Mouse (Mus musculus): ENCODE measurements around the gene Gm4756.
"Not testable (repeated sequence)": the region's sequence is repeated elsewhere in the genome, so short reads cannot be mapped to it uniquely, and the experiment has no call there.

Gene Gm4756

DNA sequence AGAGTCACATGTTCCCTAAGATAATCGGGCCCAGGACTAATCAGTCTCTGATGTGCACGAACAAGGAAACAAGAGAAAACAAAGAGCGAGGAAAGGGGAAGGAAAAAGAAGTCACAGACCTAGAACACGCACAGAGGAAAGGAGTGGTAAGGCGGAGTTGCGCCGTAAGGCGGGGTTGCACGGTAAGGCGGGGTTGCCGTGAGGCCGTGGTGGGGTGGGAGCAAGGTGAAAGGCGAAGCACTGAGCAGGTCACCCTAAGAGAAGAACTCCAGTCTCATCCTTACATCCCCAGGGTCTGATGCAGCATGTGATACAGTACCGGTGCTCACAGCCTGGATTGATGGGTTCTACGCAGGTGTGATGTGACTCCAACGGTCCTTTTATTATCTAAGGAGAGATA, 6.3 kb upstream of the Gm4756 start:
- in situ Hi-C loops (cut with MboI, MseI) = loop anchor here (25.0 kb wide), 1 partner anchor 568 kb away; the partner anchor contains the start of genes Jkamp and L3hypdh

DNA sequence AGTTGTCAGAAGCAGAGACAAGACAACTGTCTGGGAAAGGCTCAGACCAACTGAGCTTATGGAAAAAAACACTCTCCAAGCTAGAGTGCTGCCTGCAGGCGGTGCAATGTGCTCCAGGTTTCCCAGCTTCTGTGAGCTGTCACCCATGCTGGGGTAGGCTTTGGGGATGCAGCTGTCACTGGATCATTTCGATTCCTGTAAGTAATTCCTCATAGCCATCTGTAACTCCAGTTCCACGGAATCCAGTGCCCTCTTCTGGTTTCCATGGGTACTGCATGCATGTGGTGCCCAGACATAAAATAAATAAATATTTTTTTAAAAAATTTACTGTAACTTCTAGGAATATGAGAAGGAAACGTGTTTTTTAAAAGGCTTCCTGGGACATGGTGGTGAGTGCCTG, 5.2 kb upstream of the Gm4756 start:
- in situ Hi-C loops (cut with MboI, MseI) = loop anchor here (25.0 kb wide), 1 partner anchor 567 kb away; the partner anchor contains the start of genes Jkamp and L3hypdh

DNA sequence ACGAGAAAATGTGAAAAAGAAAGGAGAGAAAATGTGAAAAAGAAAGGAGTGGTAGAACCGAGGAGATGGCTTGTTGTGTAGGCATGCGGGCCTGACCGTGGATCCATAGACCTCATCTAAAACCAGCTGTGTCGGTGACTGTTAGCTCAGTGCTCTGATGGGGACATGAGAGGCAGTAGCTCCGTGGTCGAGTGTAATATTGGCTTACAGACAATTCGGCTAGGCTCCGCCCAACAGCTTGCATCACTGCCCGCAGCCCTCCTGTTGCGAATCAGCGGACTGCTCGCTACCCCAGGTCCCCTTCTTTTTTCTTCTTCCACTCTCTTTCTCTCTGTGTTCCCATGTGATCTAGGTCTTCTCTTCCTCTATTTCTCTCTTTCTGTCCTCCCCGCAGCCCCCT, 540 bp downstream of the Gm4756 start:
- in situ Hi-C loops (cut with MboI, MseI) = no loop called here

DNA sequence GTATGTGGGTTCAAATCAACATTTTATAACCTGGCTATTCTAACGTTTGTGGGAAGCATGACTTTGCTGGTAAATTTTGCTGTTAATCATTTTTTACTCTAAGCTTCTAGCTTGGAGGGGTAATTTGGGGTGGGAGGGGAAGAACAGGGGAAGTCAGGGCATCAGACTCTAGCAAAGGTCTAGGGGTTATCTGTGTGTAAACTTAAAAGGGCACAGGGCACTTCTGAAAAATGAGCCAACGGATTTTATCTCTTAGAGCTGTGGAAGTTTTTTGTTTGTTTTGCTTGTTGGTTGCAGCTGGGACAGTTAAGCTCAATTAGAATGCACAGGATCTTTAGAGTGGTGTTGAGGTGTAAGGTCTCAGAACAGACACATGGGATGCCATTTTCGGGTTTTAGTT, 11.4 kb downstream of the Gm4756 start:
- in situ Hi-C loops (cut with MboI, MseI) = no loop called here

DNA sequence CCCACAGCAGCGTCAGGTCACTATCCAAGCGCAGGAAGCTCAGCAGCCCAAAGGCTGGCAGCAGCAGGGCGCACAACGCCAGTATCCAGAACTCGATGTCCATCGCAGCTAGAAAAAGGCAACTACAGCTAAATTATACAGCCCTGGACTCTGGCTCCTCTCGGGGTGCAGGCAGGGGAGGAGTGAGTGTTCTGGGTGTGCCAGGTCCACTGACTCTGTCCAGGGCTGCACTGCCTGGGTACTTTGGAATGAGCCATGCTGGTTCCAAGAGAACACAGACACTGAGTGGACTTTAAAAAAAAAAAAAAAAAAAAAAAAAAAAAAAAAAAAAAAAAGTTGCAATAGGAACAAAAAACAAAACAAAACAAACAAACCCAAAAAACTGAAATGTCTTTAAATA, 20.7 kb downstream of the Gm4756 start:
- in situ Hi-C loops (cut with MboI, MseI) = no loop called here

DNA sequence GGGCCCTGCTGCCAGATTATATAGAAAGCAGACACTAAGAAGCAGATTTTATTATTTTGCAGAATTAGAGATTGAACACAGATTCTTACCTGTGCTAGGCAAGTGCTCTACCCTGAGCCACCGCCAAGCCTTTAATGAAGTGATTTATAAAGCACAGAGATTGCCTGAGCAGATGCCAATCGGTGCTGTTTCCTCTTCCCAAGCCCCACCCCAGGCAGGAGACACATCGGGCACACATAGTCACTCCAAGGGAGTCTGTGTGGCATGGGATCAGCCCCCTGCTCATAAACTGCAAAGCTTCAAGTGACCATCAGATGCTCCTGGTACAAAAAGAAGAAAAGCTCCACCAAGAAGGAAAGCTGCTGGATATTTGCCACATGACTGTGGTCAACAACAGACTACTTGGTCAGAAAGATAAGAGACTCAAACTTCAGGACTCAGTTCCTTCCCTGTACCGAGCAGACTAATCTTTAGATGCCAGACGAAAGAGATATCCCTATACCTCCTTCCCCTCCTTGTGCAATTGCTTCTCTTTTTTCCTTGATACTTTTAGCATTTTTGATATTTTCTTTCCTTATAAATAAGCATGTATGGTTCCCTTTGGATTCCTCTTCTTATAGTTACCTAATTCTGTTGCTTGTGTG, 26.5 kb downstream of the Gm4756 start:
- in situ Hi-C loops (cut with MboI, MseI) = no loop called here

DNA sequence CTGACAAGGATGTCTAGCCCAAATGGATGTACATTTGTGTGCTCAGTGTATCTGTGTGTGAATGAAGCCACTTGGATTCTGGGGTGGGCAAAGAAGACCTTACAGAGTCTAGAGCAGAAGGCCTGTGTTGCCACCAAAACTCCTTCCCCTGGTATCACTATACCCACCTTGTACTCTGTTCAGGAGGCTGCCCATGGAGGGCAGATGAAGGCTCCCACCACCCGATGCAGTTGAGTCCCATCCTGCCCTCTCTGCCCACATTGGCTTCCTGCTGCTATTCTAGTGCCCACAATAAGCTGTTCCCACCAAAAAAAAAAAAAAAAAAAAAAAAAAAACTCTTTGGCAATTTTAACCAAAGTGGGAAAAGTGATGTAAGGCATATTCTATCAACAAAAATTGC, 28.0 kb downstream of the Gm4756 start:
- in situ Hi-C loops (cut with MboI, MseI) = no loop called here

DNA sequence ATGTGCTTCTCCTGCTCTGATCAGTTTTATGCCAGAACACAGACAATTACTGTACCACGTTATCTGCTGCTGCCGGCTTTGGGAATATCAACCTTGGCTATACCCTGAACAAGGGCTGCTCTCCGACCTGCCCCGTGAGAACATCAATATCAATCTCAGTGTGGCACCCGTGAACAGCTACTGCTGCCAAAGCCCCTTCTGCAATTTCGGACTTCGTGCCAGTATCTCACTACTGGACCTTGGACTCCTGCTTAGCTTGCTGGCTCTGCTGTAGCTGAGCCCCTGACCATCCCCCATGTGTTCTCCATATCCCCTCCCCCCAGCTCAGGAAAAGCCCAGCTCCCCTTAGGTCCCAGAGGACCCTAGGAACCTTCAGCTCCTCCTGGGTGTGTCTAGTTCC, 28.6 kb downstream of the Gm4756 start:
- in situ Hi-C loops (cut with MboI, MseI) = no loop called here

DNA sequence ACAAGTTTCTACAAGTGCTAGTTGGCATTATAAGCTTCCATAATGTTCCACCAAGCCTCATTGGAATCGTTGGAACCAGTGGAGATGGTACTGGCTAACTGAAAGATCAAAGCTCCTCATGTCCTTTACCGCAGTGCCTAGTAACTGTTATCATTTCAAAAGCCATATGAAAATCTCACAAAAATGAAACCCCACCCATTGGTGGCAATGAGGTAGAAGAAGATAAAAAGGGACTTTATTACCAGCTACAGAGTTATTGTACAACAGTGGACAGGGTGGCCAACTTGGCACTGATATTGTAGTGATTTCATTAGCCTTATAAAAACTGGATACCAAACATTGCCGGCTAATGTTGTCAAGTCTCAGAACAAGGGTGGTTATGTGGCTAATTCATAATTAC, 37.4 kb downstream of the Gm4756 start:
- in situ Hi-C loops (cut with MboI, MseI) = no loop called here

DNA sequence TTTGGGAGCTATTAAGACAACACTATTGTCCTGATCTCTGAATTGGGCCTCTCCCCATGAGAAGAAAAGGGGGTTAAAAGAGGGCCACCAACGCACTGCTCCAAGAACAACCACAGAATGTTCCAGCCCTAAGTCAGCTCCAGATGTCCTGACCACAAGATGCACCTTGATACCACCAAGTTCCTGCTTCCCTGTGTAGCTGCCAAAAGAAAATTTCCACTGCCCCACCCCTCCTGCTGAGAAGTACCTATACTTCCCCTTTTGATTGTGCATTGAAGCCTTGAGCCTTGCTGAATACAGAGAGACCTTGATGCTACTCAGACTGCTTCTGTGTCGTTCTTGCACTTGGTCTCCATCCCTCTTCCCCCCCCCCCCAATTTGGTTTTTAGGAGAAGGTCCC, 50.7 kb downstream of the Gm4756 start:
- in situ Hi-C loops (cut with MboI, MseI) = not testable (repeated sequence)

DNA sequence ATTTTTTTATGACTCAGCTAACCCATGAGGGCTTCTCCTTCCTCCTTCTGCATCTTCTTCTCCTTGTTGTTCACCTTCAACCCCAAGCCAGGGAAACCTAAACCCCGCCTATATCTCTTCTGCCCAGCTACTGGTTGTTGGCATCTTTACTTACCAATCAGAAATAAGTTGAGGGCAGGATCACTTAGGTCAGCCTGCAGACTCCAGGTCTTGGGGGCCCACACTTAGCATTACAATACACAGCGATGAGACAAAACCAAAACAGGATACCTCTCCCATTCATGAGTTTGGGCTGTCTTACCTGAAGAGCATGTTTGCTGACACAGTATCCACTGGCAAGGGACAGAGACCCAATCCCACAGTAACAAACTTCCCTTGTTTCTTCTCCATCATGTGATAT, 55.5 kb downstream of the Gm4756 start:
- in situ Hi-C loops (cut with MboI, MseI) = no loop called here

DNA sequence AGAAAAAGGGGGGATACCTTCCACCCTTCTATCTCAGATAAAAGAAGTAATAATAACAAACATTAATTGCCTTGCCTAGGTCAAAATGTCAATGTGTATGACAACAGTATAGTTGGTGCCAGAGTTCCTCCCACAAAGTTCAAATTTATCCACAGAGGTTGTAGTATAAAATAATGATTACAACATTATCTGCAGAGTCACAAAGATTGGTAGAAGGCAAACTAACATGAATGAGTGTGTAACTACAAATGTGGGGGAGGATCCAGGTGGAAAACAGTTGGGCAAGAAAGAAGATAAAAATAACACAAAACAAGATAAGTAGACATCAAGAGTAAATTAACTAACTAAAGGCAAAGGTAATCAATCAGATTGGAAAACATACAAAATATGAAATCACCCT, 56.5 kb downstream of the Gm4756 start:
- in situ Hi-C loops (cut with MboI, MseI) = no loop called here

DNA sequence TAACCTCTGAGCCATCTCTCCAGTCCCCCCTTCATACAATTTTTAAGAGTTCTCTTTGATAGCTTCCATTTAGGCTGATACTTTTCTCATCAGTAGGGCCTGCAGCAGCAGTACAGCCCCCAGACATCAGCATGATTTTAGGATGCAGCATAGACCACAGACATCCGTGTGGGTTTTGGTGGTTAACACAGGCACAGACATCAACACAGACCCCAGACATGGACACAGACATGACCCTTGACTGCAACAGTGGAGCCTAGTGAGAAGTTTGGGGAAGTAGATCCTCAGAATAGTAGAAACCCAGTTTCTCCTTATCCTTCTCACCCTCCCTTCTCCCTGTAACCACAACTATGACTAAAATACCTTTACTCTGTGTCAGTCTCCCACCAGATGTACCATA, 64.1 kb downstream of the Gm4756 start:
- in situ Hi-C loops (cut with MboI, MseI) = no loop called here

DNA sequence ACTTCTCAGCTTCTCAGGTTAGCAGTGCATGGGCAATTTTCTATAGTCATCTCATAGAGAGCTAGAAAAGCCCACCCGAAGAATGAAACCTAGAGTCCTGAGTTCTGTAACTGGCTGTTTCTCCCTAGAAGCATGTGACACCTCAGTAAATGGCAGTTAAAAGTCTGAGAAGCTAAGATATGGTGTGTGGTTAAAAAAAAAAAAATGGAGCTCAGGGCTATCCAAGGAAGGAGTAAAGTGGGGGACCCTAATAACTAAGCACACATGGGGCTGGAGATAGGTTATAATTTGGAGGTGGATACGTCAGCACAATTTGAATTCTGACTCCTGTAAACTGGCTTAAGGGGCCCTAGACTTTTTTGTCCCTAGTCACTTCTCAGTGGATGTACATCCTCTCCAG, 66.4 kb downstream of the Gm4756 start:
- in situ Hi-C loops (cut with MboI, MseI) = no loop called here

DNA sequence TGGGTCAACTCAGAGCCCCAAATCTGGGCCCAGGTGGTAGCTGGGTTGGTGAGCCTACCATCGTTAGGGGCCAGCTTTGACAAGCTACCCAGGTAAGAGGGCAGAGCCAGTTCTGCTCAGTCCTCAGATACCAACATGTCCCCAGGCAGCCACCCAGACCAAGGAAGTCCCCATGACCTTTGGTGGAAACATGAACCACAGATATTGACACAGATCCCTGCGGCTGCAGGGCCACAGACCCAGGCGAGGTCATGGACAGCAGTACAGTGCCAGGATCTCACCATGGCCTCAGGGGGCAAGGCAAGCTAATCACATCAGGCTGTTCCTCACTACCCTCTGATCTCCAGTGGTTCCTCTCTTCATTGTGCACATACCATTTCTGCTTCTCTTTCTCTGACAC, 67.4 kb downstream of the Gm4756 start:
- in situ Hi-C loops (cut with MboI, MseI) = no loop called here

DNA sequence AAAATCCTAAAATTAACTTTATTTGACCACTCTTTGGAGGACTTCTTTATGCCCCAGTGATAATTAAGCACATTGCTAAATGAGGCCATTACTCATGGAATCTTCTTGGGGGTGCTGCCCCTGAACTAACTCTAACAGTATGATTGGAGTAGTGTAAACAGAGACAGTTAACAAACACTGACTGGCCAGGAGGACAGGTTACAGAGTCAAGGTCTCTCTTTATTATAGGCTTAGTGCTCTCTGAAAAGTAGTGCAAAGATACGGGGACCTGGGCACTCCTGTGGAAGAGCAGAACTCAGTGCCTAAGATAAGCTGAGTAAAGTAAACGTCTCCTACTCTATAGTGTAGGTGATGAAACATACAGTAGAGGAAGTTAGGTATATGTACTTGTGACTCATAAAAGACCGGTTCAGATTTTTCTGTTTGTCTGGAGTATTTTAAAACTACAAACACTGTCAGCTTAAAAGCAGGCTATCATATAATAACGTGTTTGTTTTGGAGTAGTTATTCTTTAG, 85.1 kb downstream of the Gm4756 start:
- in situ Hi-C loops (cut with MboI, MseI) = no loop called here

DNA sequence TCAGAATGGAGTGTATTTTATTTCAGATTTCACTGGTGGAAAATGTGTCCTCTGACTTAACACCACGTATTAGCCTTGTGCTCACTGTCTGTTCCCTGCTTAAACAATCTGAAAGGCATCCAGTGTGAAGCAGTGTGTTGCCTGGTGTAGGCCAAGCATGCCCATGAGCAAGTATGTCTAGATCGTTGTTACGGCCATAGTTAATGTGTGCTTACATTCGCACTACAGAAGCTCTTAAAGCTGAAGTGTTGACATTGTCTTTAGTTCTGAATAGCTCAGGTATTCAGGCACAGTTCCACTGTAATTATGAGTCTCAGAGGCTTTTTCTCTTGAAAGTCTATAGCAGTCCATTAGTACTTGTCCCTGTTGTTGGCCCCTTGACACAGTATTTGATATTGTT, 95.1 kb downstream of the Gm4756 start:
- in situ Hi-C loops (cut with MboI, MseI) = no loop called here

DNA sequence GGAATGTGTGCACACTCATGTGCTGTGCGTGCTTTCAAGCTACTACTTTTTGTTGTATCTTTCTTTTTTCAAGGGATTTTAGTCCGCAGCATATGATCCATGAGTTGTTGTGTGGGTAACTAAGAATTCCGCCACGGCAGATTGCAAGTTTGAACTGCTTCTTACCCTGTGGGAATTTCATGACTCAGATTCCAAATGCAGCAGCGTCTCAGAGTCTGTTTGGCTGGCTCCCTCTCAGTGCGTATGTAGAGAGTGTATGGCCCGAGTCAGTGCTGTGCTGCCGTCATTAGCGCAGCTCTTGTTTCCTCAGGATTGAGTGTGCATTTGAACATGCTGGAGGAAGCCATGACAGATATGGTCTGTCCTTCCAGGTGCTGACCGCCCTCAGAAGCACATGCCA, 110.9 kb downstream of the Gm4756 start:
- in situ Hi-C loops (cut with MboI, MseI) = loop anchor here (10.0 to 25.0 kb wide), 3 partner anchors 676 to 1844 kb away; no protein-coding TSS in a partner anchor

DNA sequence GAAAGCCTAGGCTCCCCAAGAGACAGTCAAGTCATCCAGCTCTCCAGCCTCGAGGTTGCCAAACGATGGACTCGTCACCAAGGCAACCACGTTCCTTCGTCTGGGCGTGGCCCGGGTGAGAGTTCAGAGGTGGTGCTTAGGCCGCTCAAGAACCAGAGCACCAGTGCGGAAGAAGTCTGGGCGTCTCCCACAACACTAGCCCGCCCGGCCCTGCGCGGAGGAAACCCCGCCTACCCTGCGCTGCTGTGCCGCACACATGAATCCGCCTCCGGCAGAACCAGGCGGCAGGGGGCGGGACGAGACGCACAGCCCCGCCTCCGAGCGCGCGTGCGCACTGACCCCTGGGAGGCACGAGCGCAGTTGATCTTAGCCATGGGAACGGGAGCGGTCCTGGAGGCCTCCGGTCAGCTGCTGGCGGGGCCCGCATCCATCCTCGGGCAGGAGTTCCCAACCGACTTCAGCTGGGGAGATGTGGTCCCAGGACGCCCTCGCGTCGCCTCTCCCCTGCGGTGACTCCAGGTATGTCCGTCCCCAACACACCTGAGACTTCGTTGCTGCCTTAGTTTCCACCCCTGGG, 113.4 kb downstream of the Gm4756 start, which contains the start of gene Pcnx4:
Gene Pcnx4 (plus strand): TSS at position 363 of the 577 bp plus-strand sequence.
- in situ Hi-C loops (cut with MboI, MseI) = loop anchor here (10.0 to 25.0 kb wide), 3 partner anchors 679 to 1841 kb away; no protein-coding TSS in a partner anchor

DNA sequence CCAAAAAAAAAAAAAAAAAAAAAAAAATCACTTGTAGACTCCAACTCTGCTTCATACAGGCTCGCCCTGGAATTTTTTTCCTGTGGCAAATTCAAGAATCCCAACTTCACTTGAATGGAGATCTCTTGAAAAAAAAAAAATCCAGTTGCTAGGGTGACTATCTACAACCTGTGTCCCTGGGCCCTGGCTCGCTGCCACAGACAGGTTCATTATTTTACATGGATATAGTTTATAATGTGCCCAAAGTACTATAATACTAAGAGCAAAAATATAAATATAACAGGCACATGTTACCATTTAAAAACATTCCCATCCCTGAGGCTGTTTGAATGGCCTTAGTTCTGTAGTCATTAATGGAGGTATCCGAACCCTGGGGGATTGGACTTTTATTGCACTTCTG, 113.9 kb downstream of the Gm4756 start:
- in situ Hi-C loops (cut with MboI, MseI) = loop anchor here (10.0 to 25.0 kb wide), 3 partner anchors 679 to 1841 kb away; no protein-coding TSS in a partner anchor

DNA sequence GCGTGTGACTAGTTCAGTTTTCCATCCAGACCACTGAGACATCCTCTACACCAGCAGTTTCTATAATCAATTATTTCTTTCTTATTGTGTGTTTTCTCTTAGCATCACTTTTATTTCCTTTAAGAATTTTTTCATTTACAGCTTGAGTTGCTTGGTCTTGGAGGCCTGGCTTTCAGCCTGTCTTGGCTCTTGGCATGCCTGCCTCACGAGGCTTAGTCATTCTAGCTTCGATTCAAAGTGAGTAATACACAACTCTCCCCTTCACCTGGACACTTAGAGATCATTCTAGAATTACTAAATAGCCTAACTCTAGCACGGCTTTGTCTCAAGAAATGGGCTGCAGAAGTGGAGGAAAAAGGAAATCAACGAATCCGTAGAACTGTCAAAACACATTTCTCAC, 115.5 kb downstream of the Gm4756 start:
- in situ Hi-C loops (cut with MboI, MseI) = loop anchor here (10.0 to 25.0 kb wide), 3 partner anchors 681 to 1839 kb away; no protein-coding TSS in a partner anchor

DNA sequence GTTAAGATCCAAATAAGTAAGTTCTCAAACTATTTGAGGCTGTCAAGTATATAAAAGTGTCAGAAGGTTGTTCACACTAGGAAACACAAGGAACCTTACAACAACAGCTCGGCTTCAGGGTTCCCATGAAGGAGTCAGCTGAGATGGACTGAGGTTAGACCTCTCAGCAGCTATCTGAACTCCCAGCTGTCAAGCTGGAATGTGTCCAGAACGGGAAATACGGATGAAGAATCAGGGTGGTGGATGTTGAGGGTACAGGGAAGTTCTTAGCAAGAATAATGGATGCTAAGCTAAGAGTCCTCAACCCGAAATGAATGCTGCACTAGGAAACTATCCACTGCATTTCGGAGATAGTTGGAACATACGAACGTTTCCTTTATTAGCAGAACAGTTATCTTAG, 117.2 kb downstream of the Gm4756 start:
- in situ Hi-C loops (cut with MboI, MseI) = loop anchor here (10.0 to 25.0 kb wide), 3 partner anchors 682 to 1838 kb away; no protein-coding TSS in a partner anchor
